Mouse (Mus musculus): ENCODE data around the gene Pon1.
"Not testable (repeated sequence)": the region's sequence is repeated elsewhere in the genome, so short reads cannot be mapped to it uniquely, and the experiment has no call there.

Gene Pon1

DNA sequence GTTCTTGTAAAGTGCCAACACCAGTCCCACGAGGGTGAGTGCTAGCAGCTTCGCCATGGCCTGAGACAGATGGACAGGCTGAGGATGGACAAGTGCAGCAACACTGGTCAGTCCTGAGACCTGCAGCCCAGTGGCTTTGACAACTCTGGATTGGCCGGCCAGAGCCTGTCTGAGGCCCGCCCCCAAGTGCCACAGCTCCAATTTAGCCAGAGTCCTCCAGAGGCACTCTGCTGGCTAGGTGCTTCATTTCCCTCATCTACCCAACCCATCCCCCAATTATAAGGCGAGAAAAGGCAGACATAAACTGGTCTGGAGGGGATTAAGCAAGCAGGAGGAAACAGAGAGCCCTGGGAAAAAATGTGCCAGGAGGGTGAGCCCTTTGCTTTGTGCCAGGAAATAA, at the start of gene Pon1:
Pon1 (minus strand) TSS at position 254 of the 400 bp plus-strand sequence.
- no peak for ATAC-seq (ENCODE audit: insufficient number of reproducible peaks, low FRiP score, low TSS enrichment)

DNA sequence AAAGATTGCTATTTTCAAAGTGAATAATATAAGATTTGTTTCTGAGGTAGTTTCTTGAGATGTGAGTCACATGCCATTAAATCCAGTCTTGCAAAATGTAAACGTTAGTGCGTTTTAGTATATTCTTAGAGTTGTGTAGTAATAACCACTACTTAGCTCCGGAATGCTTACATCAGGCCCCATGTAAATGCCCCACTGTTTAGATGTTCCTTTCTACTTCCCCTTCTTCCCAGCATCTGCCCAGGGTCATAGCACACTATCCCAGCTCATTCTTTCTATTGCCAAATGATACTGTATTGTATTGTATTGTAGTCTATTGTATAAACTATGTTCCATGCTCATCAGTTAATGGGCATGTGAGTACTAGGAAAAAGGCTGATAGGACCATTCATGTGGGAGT, 45.1 kb upstream of the Pon1 start:
- no peak for ATAC-seq (ENCODE audit: insufficient number of reproducible peaks, low FRiP score, low TSS enrichment)

DNA sequence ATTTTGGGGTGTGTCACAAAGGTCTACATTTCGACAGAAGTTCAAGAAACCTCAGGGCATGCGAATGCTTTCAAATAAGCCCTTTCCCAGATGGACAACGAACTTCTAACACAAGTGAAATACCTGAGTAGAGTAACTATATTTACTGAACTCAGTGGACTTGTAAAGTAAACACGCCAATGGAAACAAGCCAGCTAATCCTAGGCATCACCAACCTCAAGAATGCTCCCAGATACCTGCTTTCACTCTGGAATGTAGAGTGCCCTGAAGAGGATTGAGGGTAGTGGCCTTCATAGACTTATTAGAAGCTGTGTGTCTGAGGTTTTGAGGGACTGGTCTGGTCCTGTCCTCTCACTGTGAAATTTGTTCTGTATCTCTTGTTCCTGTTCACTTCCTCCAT, 43.8 kb upstream of the Pon1 start:
- no peak for ATAC-seq (ENCODE audit: insufficient number of reproducible peaks, low FRiP score, low TSS enrichment)

DNA sequence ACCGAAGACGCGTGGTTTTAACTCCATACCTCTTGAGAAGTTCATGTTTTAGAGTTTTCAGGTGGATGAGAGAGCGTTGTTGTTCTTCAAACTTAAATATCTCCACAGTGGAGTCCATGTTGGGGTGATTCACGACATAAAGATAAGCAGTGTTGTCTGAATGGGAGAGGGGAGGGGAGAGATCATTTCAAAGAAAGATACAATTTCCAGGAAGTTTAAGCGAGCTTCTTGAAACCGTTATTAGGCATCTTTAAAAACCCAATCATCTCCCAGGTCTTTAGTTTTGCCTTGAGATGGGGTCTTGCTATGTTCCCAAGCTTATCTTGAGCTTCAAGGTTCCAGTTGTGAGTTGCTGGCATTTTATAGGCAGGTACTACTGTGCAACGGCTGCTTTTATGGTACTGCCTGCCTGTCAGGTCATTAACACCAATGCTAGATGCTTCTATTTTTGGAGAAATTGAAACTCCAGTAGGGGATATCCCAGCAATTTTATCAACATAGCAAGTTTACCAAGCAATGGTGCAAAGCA, 43.2 kb upstream of the Pon1 start:
- no peak for ATAC-seq (ENCODE audit: insufficient number of reproducible peaks, low FRiP score, low TSS enrichment)

DNA sequence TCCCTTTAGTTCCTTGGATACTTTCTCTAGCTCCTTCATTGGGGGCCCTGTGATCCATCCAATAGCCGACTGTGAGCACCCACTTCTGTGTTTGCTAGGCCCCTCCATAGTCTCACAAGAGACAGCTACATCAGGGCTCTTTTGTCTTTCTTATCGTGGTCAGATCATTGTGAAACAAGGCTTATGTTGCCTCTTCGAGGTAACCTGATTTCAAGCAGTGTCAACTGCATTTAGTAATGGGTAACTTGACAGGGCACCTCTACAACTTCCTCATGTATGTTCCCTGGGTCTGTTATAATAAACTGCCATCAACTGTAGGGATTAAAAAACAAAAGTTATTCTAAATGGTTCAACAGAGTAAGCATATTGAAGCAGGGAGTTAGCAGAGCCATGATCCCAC, 40.8 kb upstream of the Pon1 start:
- ATAC-seq (ENCODE audit: insufficient number of reproducible peaks, low FRiP score, low TSS enrichment): no peak

DNA sequence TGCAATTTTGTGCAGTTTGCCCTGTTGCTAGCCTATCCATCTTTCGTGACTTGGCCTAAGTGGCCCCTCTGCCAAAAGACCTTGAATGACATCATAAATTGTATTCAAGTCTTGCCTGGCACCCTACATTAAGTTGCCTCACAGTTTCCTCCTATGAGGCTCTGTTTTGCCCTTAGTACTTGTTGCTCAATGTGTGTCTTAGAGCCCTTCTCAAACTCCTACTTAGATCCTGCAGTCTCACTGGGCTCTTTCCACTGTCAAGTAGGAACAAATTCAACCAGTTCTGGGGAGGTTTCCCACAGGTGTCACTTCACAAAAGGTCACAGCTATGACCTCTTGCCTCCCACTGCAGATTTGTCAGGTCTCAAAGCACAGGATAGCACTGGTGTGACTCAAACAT, 40.1 kb upstream of the Pon1 start:
- no peak for ATAC-seq (ENCODE audit: insufficient number of reproducible peaks, low FRiP score, low TSS enrichment)

DNA sequence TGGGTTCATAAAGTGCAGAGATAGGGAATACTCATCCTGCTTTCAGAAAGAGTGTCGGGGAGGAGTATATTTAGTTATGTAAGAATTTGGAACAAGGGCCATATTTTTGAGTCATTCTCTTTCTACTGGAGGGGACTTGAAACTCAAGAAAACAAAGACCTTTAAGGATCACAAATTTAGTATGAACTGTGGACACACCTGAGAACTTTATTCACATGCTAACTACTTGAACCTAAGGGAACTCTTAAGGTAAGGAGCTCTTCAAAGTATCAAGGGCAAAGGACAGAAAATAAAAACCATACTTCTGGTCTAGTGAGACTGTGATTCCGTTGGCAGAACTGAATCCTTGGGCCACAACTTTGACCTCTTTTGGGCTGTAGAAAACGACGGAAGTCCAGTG, 38.3 kb upstream of the Pon1 start:
- no peak for ATAC-seq (ENCODE audit: insufficient number of reproducible peaks, low FRiP score, low TSS enrichment)

DNA sequence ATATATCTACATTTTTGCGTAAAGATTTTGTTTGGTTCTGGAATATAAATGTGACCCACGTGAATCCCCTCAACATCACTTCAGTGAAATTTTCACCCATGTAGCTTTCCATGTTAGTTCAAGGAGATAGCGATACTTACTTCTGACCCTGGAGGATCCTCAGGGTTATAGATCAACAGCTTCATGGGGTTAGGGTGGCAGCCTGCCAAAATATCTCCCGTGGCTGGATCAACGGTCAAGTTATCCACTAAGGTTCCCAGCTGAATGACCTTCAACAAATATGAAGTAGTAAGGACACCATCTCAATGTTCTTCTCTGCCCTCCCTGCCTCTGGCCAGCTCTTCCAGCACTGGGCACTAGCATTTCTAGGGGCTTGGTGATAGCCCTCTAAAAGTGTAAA, 36.5 kb upstream of the Pon1 start:
- no peak for ATAC-seq (ENCODE audit: insufficient number of reproducible peaks, low FRiP score, low TSS enrichment)

DNA sequence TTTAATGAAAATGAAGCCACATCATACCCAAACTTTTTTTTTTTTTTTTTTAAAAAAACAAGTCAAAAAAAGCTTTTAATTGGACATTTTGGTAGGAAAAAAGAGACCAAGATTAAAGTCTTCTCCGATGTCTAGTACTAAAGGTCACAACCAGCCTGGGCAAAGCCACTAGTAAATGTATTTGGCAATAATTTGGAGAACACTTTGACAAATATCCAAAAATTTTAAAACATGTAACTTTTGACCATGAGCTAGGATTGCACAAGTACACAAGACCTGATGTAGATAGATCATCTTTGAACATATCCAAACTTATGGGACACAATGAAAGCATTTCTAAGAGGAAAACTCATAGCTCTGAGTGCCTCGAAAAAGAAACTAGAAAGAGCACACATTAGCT, 29.8 kb upstream of the Pon1 start:
- not testable (repeated sequence) for ATAC-seq (ENCODE audit: insufficient number of reproducible peaks, low FRiP score, low TSS enrichment)

DNA sequence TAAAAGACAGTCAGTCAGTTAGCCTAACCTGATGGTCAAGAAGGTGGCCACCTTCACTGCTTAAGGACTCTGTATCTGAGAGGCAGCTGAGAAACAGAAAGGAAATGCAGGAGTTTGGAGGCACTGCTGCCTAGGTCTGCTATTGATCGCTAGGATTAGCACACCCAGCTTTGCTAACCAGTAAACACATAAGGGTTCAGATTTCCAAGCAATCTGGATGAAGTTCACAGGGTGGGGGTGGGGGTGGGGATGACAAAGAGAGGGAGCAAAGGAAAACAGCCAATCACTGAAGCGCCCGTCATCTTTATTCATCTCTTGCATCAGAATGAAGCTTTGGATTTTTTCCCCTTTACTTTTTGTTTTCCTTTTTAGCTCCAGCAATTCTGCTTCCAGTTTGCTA, 28.3 kb upstream of the Pon1 start:
- no peak for ATAC-seq (ENCODE audit: insufficient number of reproducible peaks, low FRiP score, low TSS enrichment)

DNA sequence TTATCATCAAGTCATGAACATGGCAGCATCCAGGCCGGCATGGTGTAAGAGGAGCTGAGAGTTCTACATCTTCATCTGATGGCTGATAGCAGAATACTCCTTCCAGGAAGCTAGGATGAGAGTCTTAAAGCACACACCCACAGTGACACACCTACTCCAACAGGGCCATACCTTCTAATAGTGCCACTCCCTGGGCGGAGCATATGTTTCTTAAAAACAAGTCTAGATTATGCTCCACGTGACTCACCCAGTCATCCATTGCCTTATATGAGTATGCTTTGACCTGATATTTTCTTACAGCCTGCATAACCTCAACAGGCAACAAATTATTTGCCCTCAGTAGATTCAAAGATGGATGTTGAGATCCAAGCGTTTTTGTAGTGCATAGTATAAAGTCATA, 24.4 kb upstream of the Pon1 start:
- no peak for ATAC-seq (ENCODE audit: insufficient number of reproducible peaks, low FRiP score, low TSS enrichment)

DNA sequence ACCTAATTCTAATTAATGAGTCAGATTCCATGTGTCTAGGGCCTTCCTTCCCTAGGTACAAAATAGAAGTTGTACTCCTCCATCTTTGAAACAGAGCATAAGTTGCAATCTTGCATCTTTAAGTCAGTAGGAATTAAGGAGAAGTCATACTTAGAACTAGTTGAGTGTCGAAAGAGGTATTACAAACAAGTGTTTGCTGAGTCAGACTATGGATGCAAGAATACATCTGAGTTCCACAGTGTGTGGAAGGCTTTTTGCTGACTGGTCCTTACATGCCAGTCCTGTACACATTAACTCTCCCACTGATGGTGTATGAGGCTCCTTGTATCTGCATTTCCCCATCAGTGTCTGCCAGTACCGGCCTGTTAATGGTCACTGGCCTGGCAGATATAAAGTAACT, 14.1 kb upstream of the Pon1 start:
- no peak for ATAC-seq (ENCODE audit: insufficient number of reproducible peaks, low FRiP score, low TSS enrichment)

DNA sequence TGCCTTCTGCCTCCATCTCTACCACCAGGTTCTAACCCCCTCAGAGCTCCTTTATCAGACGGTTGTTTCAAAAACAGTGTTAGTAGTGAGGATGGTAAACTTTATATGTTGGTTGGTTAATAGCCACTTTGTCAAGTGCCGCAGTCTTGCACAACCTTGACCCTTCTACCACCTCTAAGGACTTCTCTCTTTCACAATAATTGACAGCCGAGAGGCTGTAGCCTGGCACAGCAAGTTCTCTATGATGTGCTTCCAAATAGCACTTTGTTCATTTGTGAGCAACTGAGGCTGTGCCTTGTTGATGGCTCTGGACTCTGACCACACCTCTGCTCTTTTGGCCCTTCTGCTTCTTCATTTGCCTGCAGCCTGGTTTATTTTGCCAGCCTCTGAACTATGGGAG, 6.2 kb upstream of the Pon1 start:
- ATAC-seq (ENCODE audit: insufficient number of reproducible peaks, low FRiP score, low TSS enrichment): no peak

DNA sequence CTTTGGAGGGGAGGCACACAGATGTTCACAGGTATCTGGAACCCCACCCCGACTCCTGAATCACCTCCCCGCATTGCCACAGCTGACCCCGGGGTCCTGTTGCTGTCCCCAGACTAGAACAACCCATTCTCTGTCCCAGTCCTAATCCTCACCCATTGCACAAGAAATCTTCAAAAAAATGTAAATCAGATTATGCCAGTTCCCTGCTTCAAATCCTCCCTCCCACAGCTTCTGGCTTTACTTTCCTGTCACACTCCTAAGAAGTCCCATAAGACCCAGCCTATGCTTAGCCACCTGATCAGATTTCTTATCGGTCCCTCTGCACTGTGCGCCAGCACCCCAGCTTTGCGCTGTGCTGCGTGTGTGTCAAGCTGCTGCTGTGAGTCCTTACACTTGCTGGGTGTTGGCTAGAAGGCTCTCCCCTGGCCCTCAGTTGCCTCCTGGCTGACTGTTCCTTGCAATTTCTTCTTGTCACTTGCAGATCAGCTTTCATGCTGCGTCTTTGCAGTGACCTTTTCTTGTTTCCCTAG, 5.7 kb upstream of the Pon1 start:
- ATAC-seq (ENCODE audit: insufficient number of reproducible peaks, low FRiP score, low TSS enrichment): no peak

DNA sequence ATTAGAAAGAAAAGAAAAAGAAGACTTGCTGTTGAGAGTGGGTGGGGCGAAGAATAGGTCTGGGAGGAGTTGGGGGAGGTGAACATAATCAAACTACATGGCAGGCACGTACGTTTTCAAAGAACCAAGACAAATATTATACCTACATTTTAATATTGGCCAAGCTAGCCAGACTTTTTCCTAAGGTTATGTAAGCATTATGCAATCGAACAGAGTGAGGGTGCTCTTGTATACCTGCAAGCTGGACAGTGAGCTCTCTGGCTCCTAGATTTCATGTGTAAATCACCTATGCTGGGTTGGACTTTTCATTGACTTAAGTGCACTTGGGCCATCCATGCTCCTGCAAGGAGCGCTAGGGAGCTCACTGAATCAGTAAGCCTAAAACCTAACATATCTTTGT, 4.8 kb upstream of the Pon1 start:
- ATAC-seq (ENCODE audit: insufficient number of reproducible peaks, low FRiP score, low TSS enrichment): no peak

DNA sequence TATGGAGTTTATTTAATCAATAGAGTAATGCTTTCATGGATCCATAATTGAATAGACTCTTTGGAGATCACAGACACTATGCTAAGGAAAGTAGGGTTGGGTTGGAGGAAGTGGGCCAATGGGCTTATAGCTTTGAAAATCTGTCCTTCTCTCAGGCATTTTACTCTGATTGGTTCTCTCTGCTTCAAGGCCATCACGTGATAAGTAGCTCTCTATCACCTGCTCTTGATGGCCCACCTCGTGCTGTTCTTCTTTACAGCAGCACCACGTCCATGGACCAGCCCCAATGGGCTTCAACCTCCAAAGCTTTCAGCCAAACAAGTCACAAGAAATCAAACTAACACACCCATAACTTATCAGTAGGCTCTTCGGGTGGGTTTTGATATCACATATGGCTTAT, 3.0 kb downstream of the Pon1 start:
- no peak for ATAC-seq (ENCODE audit: insufficient number of reproducible peaks, low FRiP score, low TSS enrichment)

DNA sequence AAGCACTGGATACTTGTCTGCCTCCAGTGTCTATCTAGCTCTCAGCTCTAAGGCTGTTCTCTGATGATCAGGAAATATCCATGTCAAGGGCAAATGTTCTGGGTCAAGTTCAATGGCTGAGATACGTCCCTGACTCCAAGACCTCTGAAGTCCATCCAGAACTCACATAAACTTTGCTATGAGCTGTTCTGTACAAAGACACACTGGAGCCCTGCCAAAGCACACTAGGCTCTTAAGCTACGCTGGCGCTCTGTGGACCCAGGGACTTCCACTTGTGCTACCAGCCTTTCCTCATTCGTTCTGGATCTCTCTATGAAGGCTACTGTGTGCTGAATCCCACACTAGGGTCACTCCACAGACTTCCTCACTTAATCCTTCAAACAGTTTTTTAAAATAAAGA, 4.2 kb downstream of the Pon1 start:
- ATAC-seq (ENCODE audit: insufficient number of reproducible peaks, low FRiP score, low TSS enrichment): no peak

DNA sequence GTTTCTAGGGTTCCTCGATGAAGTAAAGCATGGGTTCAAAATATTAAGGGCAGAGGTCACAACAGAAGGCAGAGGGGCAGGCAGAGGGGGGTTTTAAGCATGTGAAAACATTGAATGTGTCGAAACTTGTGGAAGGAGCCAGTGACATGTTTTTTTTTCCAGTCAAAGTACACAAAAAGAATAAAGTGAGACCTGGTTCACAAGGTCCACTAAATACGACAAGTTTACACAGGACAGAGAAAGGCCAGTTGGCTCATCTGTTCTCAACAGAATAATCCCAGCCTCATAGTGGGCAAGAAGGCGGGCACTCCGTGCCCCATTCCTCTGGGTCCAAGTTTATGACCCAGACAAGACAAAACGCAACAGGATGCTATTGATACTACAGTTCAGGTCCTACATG, 4.8 kb downstream of the Pon1 start:
- ATAC-seq (ENCODE audit: insufficient number of reproducible peaks, low FRiP score, low TSS enrichment): no peak

DNA sequence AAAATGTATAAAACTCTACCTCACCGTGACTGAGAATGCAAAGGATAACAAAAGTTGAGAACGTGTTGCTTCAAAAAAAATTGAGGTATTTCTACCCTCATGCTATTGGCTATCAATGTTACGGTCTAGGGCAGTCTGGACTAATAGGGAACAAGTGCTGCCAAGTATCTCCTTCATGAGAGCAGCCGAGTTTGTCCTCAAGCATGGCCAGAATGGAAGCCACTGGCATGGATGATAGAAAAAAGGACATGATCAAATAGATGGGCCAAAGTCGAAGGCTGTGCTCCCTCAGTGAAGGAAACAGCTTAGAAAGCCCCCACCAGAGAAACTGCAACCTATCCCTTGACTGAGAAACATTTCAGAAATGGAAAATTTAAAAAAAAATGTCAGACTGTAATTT, 5.7 kb downstream of the Pon1 start:
- ATAC-seq (ENCODE audit: insufficient number of reproducible peaks, low FRiP score, low TSS enrichment): no peak

DNA sequence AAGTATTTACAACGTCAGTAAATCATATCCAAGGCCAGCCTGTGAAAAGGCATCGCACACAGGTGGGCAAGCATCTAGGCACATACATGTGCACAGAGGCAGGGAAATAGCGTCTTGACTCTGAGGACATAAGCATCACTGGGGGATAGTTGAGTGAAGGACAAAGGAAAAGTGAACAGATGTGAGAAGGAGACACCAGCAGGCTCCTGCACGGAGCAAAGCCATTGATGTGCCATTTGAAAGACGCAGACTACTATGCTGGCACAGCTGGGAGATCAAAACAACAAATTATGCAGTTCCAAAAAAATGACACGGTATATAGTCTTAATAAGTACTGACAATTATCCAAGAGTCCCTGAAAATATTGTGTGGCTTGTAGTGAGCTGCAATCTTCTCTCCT, 6.2 kb downstream of the Pon1 start:
- no peak for ATAC-seq (ENCODE audit: insufficient number of reproducible peaks, low FRiP score, low TSS enrichment)

DNA sequence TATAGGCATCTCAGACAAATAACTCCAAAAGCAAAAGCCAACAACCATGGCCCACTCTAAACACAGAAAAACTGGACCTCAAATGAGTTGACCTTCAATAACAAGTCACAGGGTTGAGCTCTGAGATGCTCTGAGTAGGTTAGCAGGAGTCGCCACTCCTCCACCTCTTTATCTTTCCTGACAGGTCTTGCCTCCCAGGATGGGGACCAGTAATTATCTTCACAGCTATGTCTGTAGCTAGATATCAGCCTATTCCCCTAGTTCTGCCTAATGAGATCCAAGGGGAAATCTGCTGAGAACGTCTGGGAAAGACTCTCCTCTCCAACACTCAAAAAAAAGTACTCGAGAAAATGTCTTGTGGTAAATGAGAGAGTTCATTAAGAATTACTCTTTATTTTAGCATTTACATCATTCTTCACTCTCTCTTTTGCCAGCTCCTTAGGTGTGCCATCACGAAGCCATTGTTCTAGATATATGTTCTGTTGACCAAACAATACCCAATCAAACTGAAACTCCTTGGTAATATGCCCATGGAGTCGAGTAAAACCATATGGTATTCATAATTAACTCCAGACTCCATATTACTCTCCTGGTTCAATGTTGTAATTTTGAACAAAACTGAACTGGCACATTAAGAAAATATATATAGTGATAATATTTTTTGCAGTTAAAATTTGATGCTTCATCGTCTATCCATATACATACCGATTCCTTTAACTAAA, 7.4 kb downstream of the Pon1 start:
- ATAC-seq (ENCODE audit: insufficient number of reproducible peaks, low FRiP score, low TSS enrichment): no peak

DNA sequence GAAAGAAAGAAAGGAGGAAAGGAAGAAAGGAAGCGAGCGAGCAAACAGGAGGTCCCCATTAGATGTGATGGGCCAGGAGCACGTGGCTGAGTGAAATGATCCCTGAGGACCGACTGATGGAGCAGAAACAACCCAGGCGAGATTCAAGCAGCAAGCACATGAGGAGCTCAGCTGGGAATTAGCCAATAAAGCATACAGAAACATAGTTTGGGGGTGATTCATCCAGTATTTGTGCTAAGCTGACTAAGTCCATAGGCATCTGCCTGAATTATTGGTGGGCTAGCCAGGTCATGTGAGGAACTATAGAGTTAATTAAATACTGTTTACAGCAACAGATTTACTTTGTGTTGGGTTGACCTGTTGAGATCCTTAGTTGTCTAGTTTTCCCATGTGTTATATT, 13.1 kb downstream of the Pon1 start:
- no peak for ATAC-seq (ENCODE audit: insufficient number of reproducible peaks, low FRiP score, low TSS enrichment)
